Mouse (Mus musculus): ENCODE results near the gene Sry. TPM values are rescaled to one million over a fixed set of nuclear protein-coding genes. Genes with fewer than 3 reads are reported as not detected.

Gene Sry
- polyA plus RNA-seq (2014; fragmentation: Nextera tagmentation; extraction: Ambion mirVana): not detected in 2 replicates

GRCm38 (mm10) chrY:2663558-2663957 is at the start of gene Sry:
Sry (minus strand) TSS chrY:2663658.
- H3K36me3 ChIP-seq (ENCODE audit: control insufficient read depth, insufficient read depth, low read length): no peaks in the 10 kb centered on the region
- H3K4me2 ChIP-seq (replicated peaks; ENCODE audit: low read depth, low read length): no peak within 1 kb of the TSS
- no CpG with 5 or more reads among the region's 2 CpGs for WGBS
- no peaks in the 10 kb centered on the region for H3K27me3 ChIP-seq (ENCODE audit: control insufficient read depth, insufficient read depth, low read length)
- H3K4me1 ChIP-seq (ENCODE audit: control insufficient read depth, insufficient read depth, low read length): no peaks in the 10 kb centered on the region
- no peak within 1 kb of the TSS for H3K4me3 ChIP-seq (ENCODE audit: low read length)
- no peak within 1 kb of the TSS for H3K27ac ChIP-seq (ENCODE audit: low read depth, low read length)
- H3K9me3 ChIP-seq (ENCODE audit: control insufficient read depth, low read length): no peaks in the 10 kb centered on the region
- ATAC-seq (ENCODE audit: low FRiP score, low TSS enrichment): no peak
- no peak within 1 kb of the TSS for H3K9ac ChIP-seq (ENCODE audit: low read depth, low read length)

Other genes starting within 250 kb of the Sry start
- not detected in 2 replicates for gene H2al2c, start 64.6 kb downstream of the Sry start, polyA plus RNA-seq (2014; fragmentation: Nextera tagmentation; extraction: Ambion mirVana)
- not detected in 2 replicates for gene H2al2b, start 57.0 kb upstream of the Sry start, polyA plus RNA-seq (2014; fragmentation: Nextera tagmentation; extraction: Ambion mirVana)
- not detected in 2 replicates for gene Gm4064, start 132.5 kb upstream of the Sry start, polyA plus RNA-seq (2014; fragmentation: Nextera tagmentation; extraction: Ambion mirVana)
- not detected in 2 replicates for gene Rbmy, start 167.0 kb upstream of the Sry start, polyA plus RNA-seq (2014; fragmentation: Nextera tagmentation; extraction: Ambion mirVana)
- not detected in 2 replicates for gene Gm10256, start 167.0 kb upstream of the Sry start, polyA plus RNA-seq (2014; fragmentation: Nextera tagmentation; extraction: Ambion mirVana)
- not detected in 2 replicates for gene Gm10352, start 237.3 kb upstream of the Sry start, polyA plus RNA-seq (2014; fragmentation: Nextera tagmentation; extraction: Ambion mirVana)